Mouse (Mus musculus) embryonic fibroblast, embryonic 13.5 days (primary cell): ENCODE measurements around the gene Tuba3a.
"Not testable (repeated sequence)": the region's sequence is repeated elsewhere in the genome, so short reads cannot be mapped to it uniquely, and the experiment has no call there.

Experiments
- CTCF ChIP-seq: IDR thresholded peaks from 2 replicates; pipeline ENCODE4 v1.5.1; 2011; ENCODE audit warnings: mild to moderate bottlenecking, control low read depth, low read length, moderate library complexity, borderline replicate concordance; ENCODE audit not compliant: insufficient read depth
- POLR2A ChIP-seq: IDR thresholded peaks from 2 replicates; pipeline ENCODE4 v1.6.1; 2011; ENCODE audit warnings: low read depth, mild to moderate bottlenecking, control low read depth, low read length, moderate library complexity

GRCm38 (mm10) chr6:125304408-125304807 is 18.6 kb upstream of the Tuba3a start:
- not testable (repeated sequence) for TF ChIP-seq POLR2A, CTCF
